Mouse (Mus musculus) v-Abl transformed pro-B cells (cell line): ENCODE data around the gene Nid1.
"Not testable (repeated sequence)": the region's sequence is repeated elsewhere in the genome, so short reads cannot be mapped to it uniquely, and the experiment has no call there.

Source experiments
- in situ Hi-C, 2 experiments: fragments of 400-800 bp; cut with MboI; formaldehyde crosslinking; loops; one replicate each; pipeline ENCODE4 v1.15.1; 2025; ENCODE audit not compliant: unreplicated experiment in 2 of 2

Gene Nid1

DNA sequence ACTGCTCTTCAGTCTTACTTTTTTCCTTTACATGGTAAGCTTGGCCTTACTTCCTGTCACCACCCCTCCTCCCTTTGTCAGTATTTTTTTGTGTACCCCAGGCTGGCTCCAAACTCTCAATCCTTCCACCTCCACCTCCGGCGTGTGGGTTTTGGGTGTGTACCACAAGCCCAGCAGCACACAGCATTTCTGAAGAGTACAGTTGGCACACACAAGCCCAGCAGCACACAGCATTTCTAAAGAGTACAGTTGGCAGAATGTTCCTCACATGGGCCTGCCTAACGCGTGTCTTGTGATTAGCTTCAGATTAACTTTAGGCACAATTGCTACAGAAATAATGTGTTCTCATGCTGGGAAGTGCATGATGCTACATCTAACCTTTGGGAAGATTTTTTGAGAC, 93.6 kb downstream of the Nid1 start:
- in situ Hi-C loops, result no loop called here

DNA sequence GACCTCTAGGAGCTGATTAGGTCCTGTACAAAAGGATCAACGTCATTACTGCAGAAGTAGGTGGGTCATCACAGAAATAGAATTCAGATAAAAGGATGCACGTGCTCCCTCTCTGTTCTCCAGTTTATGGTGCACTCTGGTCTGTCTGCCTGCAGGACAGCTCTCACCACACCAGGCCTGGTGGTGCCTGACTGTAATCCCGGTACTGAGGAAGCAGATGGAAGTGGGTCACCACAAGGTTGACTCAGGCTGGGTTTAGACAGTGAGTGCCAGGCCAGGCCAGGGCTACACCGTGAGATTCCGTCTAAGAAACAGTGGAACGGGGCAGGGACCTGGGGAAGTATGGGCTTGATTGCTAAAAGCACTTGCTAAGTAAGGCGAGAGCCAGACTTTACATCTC, 94.6 kb downstream of the Nid1 start:
- in situ Hi-C loops, result no loop called here

DNA sequence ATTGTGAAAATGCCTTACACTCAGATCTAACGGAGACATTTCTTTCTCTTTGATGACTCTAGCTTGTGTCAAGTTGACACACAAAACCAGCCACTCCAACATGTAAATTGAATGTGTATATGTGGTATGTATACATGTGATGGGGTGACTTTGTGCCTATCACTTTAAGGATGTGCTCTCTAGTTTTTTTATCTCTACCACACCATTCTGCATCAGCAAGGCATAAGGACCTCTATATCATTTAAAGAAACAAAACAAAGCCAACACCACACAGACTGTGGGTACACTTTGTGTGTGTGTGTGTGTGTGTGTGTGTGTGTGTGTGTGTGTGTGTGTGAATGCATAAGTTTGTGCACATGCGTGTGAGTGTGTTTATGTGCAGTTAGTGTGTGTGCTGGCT, 99.2 kb downstream of the Nid1 start:
- in situ Hi-C loops, result no loop called here

DNA sequence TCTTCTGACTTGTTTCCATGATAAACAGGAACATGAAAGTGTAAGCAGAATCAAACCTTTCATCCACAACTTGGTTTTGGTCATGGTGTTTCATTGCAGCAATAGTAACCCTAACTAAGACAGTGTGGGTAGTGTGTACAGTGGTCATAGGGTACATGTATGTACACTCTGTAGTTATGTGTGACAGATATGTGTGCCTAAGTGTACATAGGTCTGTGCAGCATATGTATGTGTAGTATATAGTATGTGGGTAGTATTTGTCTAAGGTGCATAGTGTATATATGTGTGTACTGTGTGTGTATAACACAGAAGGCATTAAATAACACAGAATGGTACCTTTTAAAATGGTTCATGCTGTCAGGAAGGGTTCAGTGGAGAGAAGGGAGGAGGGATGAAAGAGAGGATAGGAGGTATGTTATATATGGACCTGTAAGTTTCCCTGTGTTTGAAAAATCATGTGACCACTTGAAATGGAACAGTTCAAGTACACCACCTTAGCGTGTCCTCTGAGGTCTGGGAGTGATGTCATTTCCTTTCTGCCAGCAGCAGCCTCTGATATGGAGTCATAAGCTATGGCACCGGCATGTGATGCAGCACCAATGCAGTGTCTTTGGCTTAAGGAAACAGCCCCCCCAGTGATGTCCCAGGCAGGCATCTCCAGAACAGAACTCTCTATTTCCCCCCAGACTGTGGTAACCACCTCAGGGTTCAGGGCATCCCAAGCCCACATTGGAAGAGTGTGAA, 100.1 kb downstream of the Nid1 start:
- in situ Hi-C loops, result no loop called here

DNA sequence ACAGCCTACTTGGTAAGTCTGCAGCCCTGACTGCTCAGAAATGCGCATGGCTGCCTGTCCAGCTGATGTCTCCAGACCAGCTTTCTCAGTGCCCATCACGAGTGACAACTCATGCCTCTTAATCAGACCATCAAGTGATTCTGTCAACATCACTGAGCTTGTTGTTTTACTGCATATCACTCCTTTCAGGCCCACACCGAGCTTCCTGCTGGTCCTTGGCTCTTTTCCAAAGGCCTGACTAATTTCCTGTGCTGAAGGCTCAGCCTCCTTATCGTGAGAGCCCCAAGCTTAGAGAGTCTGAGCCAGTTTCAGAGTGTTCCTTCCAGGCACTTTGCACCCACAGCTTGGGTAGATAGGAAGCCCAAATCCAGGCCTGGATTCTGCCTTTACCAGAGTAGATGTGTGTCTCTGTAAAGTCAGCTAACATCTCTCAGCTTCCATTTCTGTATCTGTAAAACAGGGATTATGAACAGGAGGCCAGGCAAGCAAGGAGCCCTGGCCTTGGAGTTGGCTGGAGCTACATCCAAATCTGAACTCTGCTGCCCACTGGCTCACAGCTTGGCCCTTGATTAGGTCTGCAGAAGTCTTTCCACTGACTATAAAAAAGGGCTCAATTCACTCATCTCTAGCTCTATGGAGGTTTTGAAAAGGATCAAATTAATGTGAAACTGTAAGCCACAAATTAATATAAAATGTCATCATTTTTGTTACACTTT, 101.4 kb downstream of the Nid1 start:
- in situ Hi-C loops, result no loop called here

DNA sequence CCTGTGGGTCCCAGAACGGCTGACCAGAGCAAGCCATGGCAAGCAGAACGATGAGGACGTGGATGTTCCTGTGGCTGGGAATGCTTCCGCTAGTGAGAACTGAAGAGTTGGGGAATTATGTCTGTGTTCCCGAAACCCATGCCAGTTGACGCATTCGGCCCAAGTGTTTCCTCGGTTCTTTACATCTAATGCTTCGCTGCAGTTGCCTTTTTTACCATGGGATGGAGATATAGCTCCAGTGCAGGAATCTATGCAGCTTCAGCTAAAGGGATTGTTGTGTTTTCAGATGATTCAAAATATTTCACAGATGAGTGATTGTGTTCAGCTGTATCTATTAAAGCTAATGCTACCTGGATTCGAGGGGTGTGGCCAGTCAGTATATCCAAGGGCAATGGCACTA, 105.7 kb downstream of the Nid1 start:
- in situ Hi-C loops, result not testable (repeated sequence)

DNA sequence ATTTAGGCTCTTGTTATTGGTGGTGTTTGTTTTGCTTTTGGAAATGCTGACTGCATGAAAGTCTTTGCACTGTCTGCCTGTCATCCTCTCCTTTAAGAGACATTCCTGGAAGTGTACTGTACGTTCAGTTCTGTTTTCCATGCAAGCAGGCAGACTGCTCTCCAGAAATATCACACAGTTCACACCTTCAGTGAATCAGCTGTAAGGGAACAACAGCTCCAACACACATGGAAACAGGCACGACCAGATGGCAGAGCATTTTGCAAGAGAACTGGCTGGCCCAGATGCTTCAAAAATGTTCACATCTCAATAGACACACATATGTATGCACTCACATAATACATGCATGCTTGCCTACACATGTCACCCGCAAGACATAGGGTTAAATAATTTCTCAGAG, 109.4 kb downstream of the Nid1 start:
- in situ Hi-C loops, result no loop called here

DNA sequence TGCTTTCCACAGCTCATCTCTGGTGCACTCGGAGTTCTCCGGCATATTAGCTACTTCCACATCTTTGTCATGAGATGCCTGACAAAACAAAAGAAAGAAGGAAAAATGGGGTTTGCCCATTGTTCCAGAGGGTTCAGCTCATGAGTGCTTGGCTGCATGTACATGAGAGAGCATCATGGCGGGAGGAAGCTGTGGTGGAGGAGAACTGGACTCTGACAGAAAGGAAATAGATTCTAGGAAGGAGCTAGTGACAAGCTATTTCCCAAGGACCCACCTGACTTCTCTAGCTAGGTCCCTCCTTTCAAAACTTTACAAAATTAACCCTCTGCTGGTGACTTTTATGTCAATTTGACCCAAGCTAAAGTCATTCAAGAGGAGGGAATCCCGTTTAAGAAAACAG, 110.5 kb downstream of the Nid1 start:
- in situ Hi-C loops, result no loop called here

DNA sequence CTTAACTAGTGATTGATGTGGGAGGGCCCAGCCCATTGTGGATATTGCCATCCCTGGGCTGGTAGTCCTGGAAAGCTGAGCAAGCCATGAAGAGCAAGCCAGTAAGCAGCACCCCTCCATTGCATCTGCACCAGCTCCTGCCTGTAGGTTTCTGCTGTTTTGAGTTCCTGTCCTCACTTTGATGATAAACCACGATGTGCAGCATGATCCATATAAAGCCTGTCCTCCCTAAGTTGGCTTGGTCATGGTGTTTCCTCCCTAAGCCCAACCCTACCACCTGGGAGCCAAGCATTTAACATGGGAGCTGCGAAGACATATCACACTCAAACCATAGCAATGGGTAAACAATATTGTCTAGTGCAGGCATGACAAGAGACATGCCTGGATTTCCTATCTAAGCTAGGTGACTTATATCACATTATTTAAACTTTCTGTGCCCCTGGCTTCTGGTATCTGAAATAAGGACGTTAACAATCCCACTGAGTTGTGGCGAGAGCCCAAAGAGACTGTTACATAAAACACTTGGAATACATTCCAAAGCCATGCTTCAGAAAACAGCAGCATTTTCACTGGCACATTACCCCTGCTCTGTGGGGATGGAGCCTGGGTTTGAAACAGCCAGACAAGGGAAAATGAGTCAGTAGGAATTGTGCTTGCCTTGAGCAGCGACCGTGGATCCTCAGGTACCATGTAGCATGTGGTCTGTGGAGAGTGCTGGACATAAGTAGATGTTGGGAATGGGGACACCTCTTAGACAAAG, 111.3 kb downstream of the Nid1 start:
- in situ Hi-C loops, result no loop called here

DNA sequence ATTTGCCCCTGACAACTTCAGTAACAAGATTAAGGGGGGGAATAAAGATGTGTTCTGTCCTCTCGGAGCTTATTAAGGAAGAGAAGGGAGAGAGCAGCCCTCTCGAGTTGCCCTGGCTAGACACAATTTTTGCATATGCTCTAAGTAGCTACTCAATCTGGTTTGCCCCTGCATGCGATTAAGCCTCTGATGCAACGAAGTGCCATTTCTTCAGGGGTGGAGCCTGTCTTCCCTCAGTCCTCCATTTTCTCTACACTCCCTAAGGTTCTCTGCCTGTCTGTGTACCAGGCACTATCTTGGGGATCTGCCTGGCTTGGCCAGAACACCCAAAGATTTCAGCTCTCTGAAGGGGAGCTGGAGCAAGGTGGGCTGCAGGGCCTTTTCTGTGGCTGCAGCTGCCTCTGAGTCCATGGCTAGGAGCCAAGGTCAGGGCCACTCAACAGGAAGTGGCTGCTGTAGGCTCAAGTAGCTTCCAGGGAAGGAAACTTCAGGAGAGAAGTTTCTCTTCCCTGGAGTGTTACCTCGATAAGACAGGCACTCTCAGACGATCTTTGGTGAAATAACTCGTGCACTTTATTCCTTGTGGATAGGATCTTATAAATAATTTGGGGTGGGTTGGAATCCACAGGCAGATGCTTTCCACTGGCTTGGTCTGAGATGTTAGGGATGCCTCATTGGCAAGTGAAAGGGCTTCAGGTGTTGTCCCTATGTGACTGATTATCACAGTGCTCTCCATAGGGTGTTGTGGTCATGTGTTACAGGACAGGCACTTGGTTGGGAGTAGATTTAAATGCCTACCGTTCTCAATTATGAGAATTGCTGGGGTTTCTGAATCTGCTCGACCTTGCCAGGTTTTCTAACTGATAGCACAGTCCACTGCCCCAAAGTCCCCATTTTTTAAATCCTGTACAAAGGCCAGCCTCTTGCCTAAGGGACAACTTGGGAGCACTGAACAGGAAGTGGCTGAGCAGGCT, 112.6 kb downstream of the Nid1 start:
- in situ Hi-C loops, result no loop called here

DNA sequence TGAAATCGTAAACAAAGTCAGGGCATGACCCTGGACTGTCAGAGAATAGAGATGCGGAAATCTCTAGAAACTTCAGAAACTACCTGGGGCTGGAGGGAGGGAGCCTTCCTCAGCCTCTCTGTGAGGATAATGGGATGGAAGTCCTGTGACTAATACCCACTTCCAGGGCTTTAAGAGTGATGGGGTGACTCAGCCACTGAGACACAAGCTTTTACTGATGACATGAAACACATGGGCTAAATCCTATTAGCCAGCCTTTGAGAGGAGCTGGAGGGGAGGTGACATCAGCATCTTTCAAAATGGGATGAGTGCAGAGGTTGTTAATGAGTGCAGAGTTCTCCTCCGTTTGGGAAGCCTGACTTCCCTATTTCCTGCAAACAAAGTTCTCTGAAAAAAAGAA, 114.7 kb downstream of the Nid1 start:
- in situ Hi-C loops, result no loop called here

DNA sequence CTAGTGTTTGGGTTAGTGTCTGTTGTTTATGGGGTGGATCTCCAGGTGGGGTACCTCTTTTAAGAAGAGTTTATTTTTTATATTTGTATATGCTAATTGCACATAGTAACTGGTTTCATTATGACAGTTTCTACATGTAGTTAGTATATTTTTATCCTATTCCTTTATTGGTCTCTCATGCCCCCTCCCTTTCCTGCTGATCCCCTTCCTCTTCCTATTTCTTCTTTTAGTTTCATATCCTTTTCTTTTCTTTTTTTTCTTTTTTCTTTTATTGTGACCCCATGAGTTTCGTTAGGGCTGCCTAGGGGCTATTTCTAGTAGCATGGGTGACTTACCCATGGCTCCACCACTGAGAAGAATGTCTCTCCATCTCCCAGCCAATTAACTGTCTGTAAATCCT, 116.3 kb downstream of the Nid1 start:
- in situ Hi-C loops, result no loop called here

DNA sequence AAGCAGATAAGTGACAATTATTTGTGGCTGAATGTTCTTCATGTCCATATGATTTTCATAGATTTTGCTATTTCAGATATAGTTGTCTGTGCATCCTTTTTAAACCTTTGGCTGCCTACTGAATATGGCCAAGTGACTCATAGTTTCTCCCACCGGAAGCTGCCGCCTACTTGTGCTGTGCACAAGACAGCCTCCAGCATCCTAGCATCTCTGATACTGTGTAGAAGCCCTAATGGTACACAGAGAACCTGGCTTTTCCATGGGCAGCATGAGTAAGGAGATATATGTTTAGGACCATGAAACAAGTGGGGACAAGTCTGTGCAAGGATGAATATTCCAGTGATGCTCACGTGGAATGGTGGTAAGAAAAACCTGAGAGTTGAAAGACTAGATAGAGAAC, 117.8 kb downstream of the Nid1 start:
- in situ Hi-C loops, result no loop called here

DNA sequence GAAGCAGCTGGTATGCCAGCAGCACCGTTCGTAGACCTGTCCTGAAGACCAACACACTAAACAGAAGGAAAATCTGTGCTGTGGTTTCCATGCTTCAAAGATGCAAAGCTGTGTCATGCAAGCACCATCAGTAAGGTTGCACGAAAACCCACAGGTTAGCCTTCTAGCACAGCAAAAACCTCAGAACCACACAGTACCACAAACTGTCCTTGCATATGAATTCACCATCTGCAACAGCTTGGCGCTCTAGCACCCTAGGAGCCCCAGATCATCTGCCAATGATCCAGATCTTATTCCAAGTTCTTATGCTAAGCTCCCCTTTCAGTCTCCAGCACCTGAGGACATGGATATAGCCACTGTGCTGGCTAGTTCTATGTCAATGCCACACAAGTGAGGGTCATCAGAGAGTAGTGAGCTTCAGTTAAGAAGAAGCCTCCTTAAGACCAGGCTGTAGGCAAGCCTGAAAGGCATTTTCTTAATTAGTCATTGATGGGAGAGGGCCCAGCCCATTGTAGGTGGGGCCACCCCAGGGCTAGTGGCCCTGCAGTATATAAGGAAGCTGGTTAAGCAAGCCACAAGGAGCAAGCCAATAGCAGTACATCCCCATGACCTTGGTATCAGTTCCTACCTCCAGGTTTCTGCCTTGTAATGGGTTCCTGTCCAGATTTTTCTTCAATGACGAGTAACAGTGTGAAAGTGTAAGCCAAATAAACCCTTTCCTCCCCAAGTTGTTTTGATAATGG, 119.8 kb downstream of the Nid1 start:
- in situ Hi-C loops, result no loop called here

DNA sequence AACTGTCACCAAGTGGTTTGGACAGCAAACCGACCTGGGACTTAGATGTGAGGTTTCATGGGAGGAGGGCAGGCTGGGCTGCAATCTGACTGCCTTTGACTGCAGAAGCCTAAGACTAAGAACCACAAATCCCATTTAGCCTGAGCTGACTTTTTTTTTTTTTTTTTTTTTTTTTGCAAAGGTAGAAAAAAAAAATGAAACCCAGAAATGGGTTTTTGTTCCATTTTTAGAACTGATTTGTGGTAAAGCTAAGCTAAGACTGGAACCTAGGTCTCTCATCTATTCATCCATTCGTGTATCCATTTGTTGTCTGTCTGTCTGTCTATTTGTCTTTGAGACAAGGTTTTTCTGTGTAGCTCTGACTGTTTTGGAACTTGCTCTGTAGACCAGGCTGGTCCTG, 120.9 kb downstream of the Nid1 start:
- in situ Hi-C loops, result no loop called here

DNA sequence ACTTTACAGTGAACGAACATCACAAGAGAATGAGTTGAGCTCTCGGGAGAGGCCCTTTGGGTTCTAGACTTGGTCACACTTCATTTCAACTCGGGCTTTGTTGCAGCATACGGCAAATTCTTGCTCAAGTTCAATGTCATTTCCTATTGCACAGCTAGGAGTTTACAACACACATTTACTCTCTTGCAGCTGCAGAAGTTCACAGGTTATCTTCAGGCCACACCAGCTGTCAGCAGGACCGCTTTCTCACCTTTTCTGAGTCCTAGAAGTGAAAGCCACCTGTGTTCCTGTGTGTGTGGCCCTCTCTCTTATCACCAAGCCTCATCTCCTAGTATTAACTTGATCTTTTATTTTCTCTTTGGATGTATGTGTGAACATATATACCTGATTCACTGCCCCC, 121.5 kb downstream of the Nid1 start:
- in situ Hi-C loops, result no loop called here
